Mouse (Mus musculus): ENCODE data around the gene Xaf1.

- TF ChIP-seq USF2 (conservative IDR thresholded peaks at IDR 0.05; ENCODE audit: low read depth, low read length) (no peak), RCOR1 (conservative IDR thresholded peaks at IDR 0.05; ENCODE audit: low read depth, low read length) (no peak)
These were observed 16.6 kb downstream of the Xaf1 start for GRCm38 (mm10) chr11:72318026-72318425.

Measured in CH12.LX (cell line).